Mouse (Mus musculus): ENCODE data around the gene Olfr1281. TPM values are rescaled to one million over a fixed set of nuclear protein-coding genes. Genes with fewer than 3 reads are reported as not detected.

Gene Olfr1281
- not detected in 4 replicates for total RNA-seq (2023; ENCODE audit: inconsistent age)

GRCm38 (mm10) chr2:111326220-111326619 lies at the start of gene Olfr1281:
TSS of gene Olfr1281 (plus strand) at chr2:111326520.

GRCm38 (mm10) chr2:111289836-111290235 lies 36.5 kb upstream of the Olfr1281 start, which contains the start of gene Olfr1278:
TSS of gene Olfr1278 (plus strand) at chr2:111290136.

GRCm38 (mm10) chr2:111300374-111300773 lies 25.9 kb upstream of the Olfr1281 start, which contains the start of gene Olfr1279:
TSS of gene Olfr1279 (plus strand) at chr2:111300635.

GRCm38 (mm10) chr2:111313717-111314116 lies 12.6 kb upstream of the Olfr1281 start, which contains the start of gene Olfr1280:
TSS of gene Olfr1280 (plus strand) at chr2:111314017.

GRCm38 (mm10) chr2:111335976-111336375 lies 9.7 kb downstream of the Olfr1281 start, which contains the start of gene Olfr1282:
TSS of gene Olfr1282 (minus strand) at chr2:111336076.

GRCm38 (mm10) chr2:111366490-111366889 lies 40.2 kb downstream of the Olfr1281 start, which contains the start of gene Olfr1283:
TSS of gene Olfr1283 (plus strand) at chr2:111366790.

GRCm38 (mm10) chr2:111375222-111375621 lies 48.9 kb downstream of the Olfr1281 start, which contains the start of gene Olfr1284:
TSS of gene Olfr1284 (plus strand) at chr2:111375522.

Other genes with a start within 250 kb of the Olfr1281 start
- not detected in 4 replicates for gene Gm13941, start 220.5 kb upstream of the Olfr1281 start, total RNA-seq (2023; ENCODE audit: inconsistent age)
- gene Gm15130, start 173.6 kb upstream of the Olfr1281 start, total RNA-seq (2023; ENCODE audit: inconsistent age), result not detected in 4 replicates
- not detected in 4 replicates for gene 4930430A15Rik, start 96.9 kb upstream of the Olfr1281 start, total RNA-seq (2023; ENCODE audit: inconsistent age)
- gene Olfr1275, start 91.2 kb upstream of the Olfr1281 start, total RNA-seq (2023; ENCODE audit: inconsistent age), result not detected in 4 replicates
- gene Olfr1276, start 72.0 kb upstream of the Olfr1281 start, total RNA-seq (2023; ENCODE audit: inconsistent age), result not detected in 4 replicates
- gene Olfr1277, start 52.4 kb upstream of the Olfr1281 start, total RNA-seq (2023; ENCODE audit: inconsistent age), result not detected in 4 replicates
- not detected in 4 replicates for gene Olfr1278, start 36.4 kb upstream of the Olfr1281 start, total RNA-seq (2023; ENCODE audit: inconsistent age)
- gene Olfr1279, start 25.9 kb upstream of the Olfr1281 start, total RNA-seq (2023; ENCODE audit: inconsistent age), result not detected in 4 replicates
- gene Olfr1280, start 12.5 kb upstream of the Olfr1281 start, total RNA-seq (2023; ENCODE audit: inconsistent age), result not detected in 4 replicates
- gene Olfr1282, start 9.6 kb downstream of the Olfr1281 start, total RNA-seq (2023; ENCODE audit: inconsistent age), result not detected in 4 replicates
- gene Olfr1283, start 40.3 kb downstream of the Olfr1281 start, total RNA-seq (2023; ENCODE audit: inconsistent age), result not detected in 4 replicates
- gene Olfr1284, start 49.0 kb downstream of the Olfr1281 start, total RNA-seq (2023; ENCODE audit: inconsistent age), result not detected in 4 replicates
- gene Olfr1286, start 96.6 kb downstream of the Olfr1281 start, total RNA-seq (2023; ENCODE audit: inconsistent age), result not detected in 4 replicates
- not detected in 4 replicates for gene Olfr1287, start 122.6 kb downstream of the Olfr1281 start, total RNA-seq (2023; ENCODE audit: inconsistent age)
- gene Olfr1288, start 147.6 kb downstream of the Olfr1281 start, total RNA-seq (2023; ENCODE audit: inconsistent age), result not detected in 4 replicates
- not detected in 4 replicates for gene Olfr1289, start 154.3 kb downstream of the Olfr1281 start, total RNA-seq (2023; ENCODE audit: inconsistent age)
- not detected in 4 replicates for gene Olfr1290, start 167.3 kb downstream of the Olfr1281 start, total RNA-seq (2023; ENCODE audit: inconsistent age)
- gene Olfr1291-ps1, start 170.7 kb downstream of the Olfr1281 start, total RNA-seq (2023; ENCODE audit: inconsistent age), result not detected in 4 replicates
- not detected in 4 replicates for gene Olfr1293-ps, start 198.7 kb downstream of the Olfr1281 start, total RNA-seq (2023; ENCODE audit: inconsistent age)
- not detected in 4 replicates for gene Olfr1294, start 213.8 kb downstream of the Olfr1281 start, total RNA-seq (2023; ENCODE audit: inconsistent age)
- not detected in 4 replicates for gene Olfr1295, start 243.2 kb downstream of the Olfr1281 start, total RNA-seq (2023; ENCODE audit: inconsistent age)

Data from B cell, adult (primary cell).